Mouse (Mus musculus) heart, postnatal 4 days (tissue): ENCODE measurements at regions not wholly inside any gene's neighbourhood (a gene's known extent, or its start where the extent isn't known, plus 50 kb on each side); places are given as distances from the start of the nearest gene placed in this dataset.
A peak's percentile ranks its signal among the peaks of the same experiment; 100 is the strongest.

Experiments used
- DNase-seq: peaks from one replicate; pipeline ENCODE4 v3.0.0; 2021

DNA sequence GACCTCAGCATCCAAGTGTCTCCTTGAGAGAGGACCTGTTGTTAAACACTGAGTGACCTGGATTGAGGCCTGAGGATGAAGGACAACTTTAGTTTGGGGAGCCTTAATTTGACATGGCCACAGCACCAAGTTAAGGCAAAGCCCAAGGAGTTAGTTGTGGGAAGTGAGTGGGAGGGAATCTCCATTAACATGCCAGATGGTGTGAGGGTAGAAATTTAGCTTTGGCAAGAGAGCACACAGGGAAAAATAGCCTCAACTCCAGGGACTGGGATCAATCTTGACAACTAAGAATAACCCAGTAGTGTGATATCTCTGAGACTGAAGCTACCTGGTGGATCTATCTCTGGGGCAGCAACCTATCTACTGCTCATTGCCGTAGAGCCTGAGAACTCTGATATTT is 105.4 kb downstream of the Ahr start:
- no peak for DNase-seq

DNA sequence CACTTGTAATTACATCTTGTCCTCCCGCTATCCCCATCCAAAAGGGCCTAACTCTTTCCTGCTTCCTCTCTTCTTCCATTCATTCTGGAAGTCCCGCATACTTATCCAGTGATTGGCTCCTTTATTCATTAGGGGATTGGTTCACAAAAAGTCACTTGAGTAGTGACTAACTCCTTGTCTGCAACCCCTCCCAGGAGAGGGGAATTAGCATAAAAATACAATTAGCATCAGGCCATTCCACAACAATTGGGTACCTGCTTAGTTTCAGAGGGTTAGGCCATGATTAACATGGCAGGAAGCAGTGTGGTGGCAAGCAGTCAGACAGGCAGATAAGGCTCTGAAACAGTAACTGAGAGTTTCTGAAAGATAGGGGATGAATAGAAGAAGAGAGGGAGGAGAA is 115.6 kb downstream of the Ahr start:
- DNase-seq = no peak

DNA sequence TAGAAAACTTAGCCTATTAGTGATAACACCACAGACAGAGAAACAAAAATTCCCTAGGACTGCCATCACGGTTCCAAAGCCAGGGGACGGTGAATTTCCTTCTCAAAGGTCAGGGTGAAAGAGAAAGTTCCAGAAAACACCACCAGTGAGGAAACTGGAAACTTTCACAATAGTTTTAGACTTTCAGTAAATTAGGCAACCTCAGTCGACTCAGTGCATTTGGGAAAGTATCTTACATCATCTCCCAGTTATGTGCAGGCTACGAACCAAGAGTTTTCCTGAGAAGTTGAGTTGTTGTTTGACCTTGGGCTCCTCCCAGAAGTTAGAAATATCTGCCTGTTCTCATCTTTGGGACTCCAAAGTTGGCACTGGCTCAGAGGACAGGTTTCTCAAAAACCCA is 116.9 kb downstream of the Ahr start:
- DNase-seq = no peak

DNA sequence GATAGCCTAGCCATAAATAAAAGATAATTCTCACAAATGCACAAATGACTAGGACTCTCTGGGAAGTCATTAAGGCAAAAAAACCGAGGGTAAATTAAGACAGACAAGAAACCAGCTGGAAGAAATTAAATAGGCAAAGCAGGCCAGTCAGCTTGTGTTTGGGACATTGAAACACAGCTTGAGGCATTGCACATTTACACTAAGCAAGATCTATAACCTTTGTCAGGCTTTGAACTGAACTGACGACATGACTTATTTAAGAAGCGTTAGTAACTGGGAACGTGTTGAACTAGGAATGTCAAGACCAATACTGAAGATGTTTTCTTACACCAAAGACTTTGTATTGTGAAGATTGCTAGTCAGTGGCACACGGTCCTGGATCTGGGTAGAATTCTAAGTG is 118.3 kb downstream of the Ahr start:
- no peak for DNase-seq

DNA sequence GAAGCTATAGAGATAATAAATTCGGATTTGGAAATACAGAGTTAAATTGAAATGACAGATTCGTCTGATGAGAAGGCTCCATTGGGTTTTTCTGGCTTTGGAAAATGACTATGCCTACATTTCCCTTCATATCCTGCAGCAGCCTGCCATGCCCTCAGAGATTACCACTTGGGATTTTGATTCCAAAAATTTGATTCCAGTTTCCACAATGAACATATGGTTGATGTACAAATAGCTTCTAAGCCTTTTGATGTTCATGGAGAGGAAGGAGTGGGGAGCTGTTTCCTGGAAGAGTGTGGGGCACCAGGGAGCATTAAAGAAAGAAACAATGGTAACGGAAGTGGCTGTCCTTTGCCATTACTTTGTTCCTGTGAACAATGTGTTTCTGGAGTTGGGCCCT is 122.1 kb downstream of the Ahr start:
- no peak for DNase-seq

DNA sequence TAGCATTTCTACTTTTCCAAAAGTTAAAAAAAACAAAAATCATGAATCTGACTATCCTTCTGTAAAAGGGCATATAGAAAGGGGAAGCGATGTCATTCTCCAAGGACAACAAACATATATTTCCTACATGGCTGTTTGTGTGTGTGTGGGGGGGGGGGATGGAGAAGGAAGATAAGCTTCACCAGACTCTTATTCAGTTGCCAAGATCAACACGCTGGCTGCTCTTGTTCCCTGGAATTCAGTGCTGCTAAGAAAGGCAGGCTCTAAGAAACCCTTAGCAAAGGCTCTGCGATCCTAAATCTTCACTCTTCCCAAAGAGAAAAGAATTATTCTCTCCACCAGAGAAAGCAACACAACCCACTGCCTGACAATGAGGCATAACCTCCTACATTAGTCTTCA is 126.4 kb downstream of the Ahr start:
- no peak for DNase-seq

DNA sequence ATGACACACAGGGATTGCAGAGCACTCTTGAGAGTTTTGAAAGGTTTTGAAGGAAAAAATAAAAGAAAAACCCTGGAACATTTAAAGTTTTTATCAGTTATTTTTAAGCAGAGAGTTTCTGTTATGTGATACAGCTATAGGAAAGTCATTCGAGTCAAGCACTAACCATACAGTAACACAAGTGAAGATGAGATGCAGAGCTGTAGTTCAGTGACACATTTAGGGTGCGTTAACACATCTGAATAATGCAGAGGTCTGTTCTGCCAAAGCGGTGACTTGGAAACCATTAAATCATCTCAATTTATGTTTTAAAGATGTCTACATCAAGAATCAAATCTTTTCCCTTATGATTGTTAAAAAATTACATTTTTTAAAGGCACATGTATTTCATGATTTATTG is 126.8 kb downstream of the Ahr start:
- no peak for DNase-seq

DNA sequence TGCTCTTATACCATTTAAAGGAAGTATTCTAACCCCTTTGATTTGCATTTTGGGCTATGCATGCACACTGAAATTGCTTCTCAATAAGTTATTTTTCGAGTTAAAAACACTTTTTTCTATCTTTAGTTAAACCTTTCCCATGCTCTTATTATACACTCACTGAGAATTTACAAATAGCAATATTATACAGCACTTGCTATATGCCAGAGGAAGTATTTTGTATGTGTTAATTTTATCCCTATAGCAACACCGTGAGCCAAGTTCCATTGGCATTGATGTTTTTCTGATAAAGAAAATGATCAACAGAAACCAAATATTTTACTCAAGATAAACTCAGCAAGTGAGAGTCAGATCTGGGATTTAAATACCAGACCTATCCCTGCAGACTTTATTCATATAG is 133.0 kb downstream of the Ahr start:
- no peak for DNase-seq

DNA sequence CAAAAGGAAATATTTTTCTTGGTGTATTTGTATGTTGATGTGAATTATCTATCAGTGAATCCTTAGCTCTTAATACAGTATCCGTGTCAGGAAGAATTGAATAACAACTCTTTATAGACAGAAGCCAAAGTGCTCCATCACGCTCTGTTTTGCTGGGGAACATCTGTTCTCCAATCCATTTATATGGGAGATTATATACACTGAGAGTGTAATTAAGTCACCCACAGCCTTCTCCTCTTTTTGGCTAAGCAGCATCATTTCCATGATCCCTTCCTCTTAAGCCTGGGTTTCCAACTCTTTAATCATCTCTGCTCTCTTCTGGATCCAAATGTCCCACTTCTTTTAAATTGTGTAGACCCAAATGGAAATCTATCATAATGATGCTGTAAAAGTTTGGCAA is 133.6 kb downstream of the Ahr start:
- no peak for DNase-seq

DNA sequence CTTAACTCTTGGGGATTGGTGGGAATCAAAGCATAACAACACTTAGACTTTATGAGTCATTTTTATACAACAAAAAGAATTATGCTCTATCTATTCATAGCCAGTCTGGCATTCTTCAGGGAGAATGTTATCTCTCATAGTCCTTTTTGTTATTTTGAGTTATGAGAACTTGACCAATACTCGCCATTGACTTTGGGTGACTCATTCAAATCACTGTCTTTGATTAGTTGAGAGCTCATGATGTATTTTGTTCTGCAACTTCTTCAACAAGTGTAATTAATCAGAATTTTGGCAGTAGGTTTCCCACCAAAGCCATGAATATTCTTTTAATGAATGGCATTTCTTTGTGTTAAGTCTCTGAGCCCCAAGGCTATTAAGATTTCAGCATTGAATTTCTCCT is 139.6 kb downstream of the Ahr start:
- DNase-seq = no peak

DNA sequence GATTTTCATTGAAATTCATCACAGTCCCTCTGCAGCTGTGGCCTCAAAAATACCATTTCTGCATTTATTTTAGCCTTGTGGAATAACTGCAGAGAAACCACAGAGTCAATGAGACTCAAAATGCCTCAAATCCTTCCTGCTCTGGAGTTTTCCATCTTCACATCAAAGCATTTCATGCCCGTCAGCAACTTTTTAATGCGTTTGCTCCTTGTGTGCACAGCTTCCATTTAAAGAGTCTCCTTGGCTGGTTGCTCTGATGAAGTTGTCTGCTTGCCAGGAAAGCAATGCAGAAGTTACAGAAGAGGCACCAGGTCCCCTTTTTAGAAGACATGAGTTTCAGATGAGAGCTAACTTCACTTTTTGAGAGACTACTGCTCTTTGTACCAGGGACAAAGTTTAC is 142.7 kb downstream of the Ahr start:
- no peak for DNase-seq

DNA sequence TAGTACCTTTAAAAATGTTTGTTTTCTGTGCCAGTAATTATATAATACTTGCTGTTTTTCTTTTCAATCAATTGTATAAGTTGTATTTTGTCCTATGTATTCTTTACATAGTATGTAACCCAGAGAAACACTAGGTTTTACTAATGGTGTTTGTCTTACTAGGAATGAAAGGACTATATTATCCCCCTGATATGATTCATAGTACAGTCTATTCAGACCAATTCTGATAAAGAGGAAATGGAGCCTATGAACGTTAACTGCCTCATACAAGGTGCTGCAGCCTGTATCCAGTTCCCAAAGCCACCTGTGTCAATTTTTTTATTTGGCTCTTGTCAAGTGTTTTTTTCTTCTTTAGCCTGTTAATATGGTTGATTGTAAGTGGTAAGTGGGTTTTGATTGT is 144.6 kb downstream of the Ahr start:
- DNase-seq = no peak

DNA sequence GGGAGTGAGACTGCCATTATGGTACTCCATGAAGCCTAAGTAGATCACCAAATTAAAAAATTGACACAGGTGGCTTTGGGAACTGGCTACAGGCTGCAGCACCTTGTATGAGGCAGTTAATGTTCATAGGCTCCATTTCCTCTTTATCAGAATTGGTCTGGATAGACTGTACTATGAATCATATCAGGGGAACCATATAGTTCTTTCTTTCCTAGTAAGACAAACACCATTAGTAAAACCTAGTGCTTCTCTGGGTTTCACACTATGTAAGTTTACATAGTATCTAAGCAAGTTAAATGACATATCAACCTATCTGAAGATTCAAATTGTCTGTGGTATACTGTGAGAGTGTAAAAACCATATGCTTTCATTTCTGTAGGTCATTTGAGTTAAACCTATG is 145.0 kb downstream of the Ahr start:
- DNase-seq = no peak

DNA sequence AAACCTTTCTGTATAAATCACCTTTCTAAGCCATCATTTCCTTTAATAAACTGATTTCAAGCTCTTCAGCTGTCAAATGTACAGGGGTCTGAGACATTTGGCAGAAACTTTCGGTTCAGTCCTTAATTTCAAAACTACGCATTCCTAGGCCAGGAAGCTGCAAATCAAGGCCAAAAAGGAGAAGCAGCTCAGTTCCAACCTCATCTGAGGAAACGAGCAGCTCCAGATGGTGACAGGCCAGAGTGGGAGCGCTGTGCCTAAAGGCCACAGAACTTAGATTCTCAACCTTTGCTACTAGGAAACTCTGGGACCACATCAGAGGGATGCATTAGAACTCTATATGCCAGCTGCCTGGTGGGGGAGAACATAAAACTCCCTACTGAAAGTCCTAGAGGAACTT is 150.6 kb downstream of the Ahr start:
- DNase-seq = peak; percentile 8

DNA sequence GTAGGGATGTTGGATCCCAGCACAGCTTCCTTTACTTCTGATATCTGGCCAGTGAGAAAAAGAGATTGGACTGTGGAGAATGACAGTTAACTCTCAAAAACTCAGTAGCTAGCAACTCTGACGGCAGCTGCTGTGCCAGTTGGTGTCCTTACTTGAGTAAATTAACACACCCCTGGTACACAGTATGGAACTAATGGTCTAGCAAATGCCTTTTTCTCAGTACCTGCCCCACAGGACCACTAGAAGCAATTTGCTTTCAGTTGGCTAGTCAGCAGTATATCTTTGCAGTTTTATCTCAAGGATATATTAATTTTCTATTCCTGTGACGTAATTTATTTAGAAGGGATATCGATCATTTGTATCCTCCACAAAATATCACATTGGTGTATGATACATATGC is 157.6 kb downstream of the Ahr start:
- DNase-seq = no peak

DNA sequence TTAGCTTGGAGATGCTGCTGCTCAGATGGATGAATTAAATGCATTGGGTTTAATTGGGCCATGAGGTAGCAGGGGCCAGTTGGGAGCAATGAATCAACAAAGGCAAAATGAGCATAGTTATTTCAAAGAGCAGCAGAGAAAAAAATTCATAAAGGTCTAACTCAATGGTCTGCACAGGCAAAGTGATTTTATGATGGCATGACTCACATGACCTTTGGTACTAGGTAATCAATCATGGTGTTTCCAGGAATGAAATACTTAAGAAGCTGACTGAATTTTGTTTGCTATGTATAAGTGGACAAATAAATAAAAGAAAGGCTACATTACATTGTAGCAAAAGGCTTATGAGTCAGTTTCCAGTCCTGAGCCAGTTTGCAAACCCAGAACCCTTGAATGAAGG is 158.5 kb downstream of the Ahr start:
- no peak for DNase-seq

DNA sequence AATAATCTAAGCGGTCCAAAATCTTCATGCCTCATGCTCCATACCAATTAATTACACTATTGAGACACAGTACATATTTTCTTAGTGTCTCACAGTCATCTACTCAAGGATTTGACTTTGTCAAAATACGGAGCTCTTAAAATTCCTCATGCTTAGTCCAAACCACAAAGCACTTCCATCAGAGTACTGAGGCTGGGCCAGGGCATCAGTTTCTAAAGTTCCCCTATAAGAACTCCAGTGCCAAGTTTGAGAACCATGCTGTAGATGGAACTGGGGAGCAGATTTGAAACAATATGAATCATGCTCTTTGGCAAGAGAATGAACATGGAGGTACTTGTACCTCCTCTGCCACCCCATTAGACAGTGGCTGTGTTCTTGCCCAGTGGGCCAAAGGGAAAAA is 176.9 kb downstream of the Ahr start:
- no peak for DNase-seq

DNA sequence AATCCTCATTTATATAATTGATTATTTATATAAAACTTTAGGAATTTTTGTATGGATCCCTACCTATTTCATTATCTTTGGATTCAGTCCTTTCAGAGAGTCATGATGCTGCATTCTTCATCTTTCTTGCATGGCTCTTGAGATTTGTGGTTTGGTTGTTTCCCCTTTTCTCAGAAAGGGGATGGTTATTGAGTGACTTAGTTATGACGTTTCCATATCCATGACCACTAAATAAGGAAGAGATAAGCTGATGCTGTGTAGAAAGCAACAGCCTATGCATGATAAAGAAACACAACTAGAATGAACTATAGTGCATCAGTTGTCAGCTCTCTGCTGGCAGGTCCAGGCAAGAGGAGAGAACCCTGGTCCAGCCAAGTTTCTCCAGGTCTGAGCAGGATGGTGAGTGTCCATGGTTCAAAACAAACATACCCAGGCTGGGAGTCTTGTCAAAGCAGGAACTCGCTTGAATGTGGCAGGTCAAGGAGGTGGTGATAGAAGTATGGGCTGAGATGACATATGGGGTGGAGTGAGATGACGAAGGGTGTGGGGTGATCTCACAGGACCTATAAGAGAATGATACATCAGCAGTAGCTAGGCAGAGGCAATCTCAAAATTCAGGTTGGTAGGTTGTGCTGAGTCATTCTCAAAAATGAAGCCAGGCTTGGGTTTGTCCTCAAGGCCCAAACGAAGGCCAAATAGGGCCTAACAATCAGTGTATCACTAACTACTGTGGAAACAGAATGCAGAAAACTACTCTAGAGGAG is 196.5 kb downstream of the Ahr start:
- DNase-seq = no peak

DNA sequence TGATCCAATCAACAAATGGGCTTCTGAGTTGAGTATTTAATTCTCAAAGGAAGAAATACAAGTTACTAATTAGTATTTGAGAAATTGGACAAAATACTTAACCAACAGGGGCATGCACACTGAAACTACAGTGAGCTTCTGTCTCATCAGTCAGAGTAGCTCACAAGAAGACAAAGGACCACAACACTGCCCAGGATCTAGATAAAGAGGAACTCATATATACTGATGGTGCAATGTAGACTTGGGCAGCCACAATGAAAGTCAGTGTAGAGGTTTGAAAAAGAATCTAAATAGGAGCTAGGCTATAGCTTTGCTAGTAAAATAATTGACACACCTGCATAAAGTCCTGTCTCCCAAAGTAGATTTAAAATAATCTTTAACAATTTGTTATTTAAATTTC is 198.5 kb downstream of the Ahr start:
- DNase-seq = no peak

DNA sequence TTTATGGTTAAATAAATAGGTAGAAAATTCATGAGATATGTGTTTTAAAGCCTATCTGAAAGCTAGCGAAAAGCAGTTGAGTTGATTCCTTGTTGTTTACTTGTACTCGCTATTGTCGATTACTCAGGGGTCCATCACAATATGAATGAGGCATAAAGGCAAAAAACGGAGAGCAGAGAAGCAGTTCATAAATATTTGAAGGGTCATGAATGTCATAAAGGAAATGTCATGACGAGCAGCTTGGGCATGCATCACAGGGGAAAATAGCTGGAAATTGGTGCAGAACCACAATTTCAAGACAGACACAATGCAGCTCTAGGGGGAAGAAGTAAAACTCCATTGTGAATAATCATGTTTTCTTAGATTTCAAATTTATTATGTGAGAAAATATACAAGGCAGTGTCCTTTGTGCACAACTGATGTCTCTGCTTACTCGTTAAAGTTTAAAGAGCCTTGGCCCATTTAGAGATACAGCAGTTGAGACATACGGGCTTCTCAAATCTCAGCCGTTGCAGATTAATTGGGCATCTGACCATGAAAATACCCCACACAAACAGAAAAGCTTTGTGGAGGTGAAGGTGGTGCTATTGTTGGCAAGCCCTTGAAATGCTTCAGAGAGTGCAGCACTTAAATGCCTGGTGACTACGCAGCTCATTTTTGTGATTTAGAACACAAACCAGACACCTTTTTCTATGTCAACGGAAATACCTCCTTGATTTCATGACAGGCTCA is 200.3 kb downstream of the Ahr start:
- DNase-seq = no peak

DNA sequence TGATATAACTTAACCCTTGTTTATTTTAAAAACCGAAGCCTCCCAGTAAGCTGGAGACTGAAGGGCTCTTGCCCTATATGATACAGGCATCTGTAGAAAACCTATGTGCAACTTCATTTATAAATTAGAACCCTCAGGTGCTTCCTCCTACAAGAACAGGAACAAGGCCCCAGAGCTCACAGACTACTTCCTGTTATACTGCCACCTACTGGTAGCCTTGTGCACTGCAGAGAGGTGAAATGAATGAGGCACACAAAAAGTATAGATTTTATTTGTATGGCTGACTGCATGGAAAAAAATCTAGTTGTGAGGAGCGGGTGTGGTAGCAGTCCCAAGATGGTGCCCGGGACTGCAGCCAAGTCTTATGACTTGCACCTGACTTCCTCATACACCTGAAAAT is 203.5 kb downstream of the Ahr start:
- DNase-seq = peak; percentile 17

DNA sequence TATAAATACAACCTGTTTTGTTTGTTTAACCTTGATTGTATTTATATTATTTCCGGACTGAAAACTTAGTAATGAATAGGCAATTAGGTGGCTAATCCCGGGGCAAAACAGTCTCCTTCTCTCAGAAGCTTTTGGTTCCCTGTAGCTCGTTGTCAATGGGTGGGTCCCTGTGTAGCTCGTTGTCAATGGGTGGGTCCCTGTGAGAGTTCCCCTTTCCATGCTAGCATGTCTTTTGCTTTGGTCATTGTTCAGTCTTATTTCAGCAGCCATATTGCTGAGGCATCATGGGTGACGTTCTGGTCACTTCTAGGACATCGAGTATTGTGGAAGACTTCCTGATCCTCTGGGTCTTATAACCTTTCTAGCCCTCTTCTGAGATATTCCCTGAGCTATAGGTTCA is 205.1 kb downstream of the Ahr start:
- DNase-seq = no peak

DNA sequence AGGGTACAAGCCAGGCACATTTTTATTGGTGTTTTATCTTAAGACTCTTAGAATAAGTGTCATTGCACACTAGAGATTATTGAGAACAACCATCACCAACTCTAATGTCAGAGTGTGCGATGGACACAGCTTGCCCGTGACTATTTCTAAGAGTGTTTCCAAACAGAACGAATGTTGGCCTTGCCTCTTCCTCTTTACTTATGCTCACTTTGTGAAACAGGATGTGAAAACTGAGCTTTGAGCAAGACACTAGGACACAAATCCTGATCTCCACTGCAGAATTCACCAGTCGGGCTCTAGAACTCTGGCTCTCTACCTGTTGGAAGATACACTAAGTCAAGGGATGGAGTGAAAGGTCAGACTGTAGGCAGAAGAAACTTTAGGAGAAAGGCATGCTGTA is 215.3 kb downstream of the Ahr start:
- no peak for DNase-seq

DNA sequence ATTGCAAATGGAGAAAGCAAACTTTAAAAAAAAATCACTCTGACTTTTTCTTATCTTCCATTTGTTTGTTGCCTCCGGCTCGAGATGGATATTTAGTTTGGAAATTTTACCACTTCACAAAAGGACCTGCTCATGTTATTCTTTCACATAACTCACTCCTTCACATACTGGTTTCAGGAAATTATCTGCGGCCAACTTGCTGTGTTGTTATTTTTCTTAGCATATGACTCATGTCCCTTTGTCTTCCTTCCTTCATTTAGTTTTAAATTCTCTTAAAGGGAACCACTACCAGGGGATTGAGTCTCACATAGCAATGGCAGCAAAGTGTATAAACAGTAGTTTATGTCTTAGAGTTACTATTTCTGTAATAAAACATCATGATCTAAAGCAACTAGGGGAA is 217.8 kb downstream of the Ahr start:
- DNase-seq = no peak

DNA sequence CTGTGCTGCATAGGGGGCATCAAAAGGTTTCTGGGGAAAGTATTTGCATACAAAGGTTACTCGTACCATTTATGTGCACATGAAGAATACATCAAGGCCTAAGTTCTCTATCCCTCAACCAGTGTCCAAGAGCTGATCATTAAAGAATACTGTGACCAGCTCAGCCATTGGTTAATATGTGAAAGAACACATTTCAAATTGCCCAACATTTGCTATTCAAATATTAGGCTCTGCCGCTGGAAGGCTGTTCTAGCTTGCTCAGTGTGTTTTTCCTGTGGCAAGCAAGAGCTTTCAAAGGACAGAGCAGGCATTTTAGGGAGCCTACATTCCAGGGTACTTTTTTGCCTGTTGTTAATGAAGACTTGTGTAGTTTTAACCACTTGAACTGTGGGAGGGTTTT is 220.8 kb downstream of the Ahr start:
- DNase-seq = no peak
